Comparison of ENCODE assay signal across 21 mouse cellular contexts in the genomic region with DNA sequence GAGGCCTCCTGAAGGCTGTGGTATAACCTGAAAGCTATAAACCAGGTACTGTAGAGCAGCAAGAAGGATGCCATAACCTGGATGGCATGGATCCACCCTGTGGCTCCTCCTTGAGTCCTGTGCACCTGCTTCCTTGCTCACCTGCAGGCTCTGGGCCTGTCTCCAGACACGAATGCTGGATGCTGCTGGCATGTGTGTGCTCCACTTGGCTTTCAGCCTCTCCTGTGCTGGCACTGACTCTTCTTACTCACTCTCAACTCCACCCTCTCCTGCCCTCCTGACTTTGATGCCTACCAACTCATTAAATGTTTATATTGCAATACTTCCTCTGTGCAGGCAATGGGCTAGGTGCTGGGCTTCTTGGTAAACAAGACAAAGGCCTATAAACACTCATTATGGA. TPM values are rescaled to one million over a fixed set of nuclear protein-coding genes. Genes with fewer than 3 reads are reported as not detected.
DNase-seq lines count a peak whose midpoint lies in the region; TF ChIP-seq lines count a peak whose summit lies in the region.
"Had no signal": no experiment of that assay in that cellular context is flagged by ENCODE, and none has a peak within 500 bp of the region (broad histone marks: within the 10 kb centered on the region; RNA-seq: fewer than 3 reads in every experiment).

No protein-coding gene starts in this region.

- H3K27ac ChIP-seq in liver, adult 2 months (replicated peaks; ENCODE audit: insufficient read depth, low read depth, low read length), result no peak overlapping the region
- H3K27ac ChIP-seq: embryonic facial prominence, embryonic 15.5 days; kidney, embryonic 15.5 days; limb, embryonic 15.5 days; midbrain, embryonic 10.5 days; stomach, postnatal 0 days had no signal

- peak; percentile 15 for DNase-seq in adrenal gland, postnatal 25 days
- DNase-seq in adrenal gland, adult 2 months, result no peak
- DNase-seq in liver, adult 2 months (ENCODE audit: extremely low read depth, low read depth, low spot score), result peak; percentile 4
- DNase-seq in liver, result no peak
- DNase-seq in cerebellum, adult 9-10 months, result peak; percentile 90
- peak; percentile 67 for DNase-seq in gonadal fat pad, adult 2 months (ENCODE audit: low read depth)
- no peak for DNase-seq in c-Kit-positive CD71-positive TER-119-positive erythroid progenitor cells, embryonic 14.5 days (ENCODE audit: low spot score)
- no peak for DNase-seq in retina, embryonic 14.5 days (ENCODE audit: low spot score)
- DNase-seq: forebrain, postnatal 0 days; gastrocnemius, postnatal 14 days; kidney, adult 11 months; kidney, postnatal 4 days; layer of hippocampus, adult 9-11 months; right cerebral cortex, adult 18-20 months; thymus, adult 2 months; thymus, postnatal 4 days had no signal

- no peak for TF ChIP-seq POLR2A in liver, adult 2 months (IDR thresholded peaks at IDR 0.05; ENCODE audit: extremely low read depth, insufficient read depth, low read length)

- H3K4me1 ChIP-seq in liver, adult 2 months (ENCODE audit: control insufficient read depth, insufficient read depth, low read length), result no peaks in the 10 kb centered on the region
- H3K4me1 ChIP-seq: kidney, embryonic 15.5 days; limb, embryonic 15.5 days; midbrain, embryonic 10.5 days had no signal

- no peaks in the 10 kb centered on the region for H3K36me3 ChIP-seq in liver, adult 2 months (ENCODE audit: control insufficient read depth, insufficient read depth, low read length)
- H3K36me3 ChIP-seq: embryonic facial prominence, embryonic 15.5 days; kidney, embryonic 15.5 days; limb, embryonic 15.5 days; midbrain, embryonic 10.5 days had no signal

- no peaks in the 10 kb centered on the region for H3K27me3 ChIP-seq in liver, adult 2 months (ENCODE audit: control insufficient read depth, insufficient read depth, low read length)
- H3K27me3 ChIP-seq: embryonic facial prominence, embryonic 15.5 days; kidney, embryonic 15.5 days; limb, embryonic 15.5 days had no signal

- no peaks in the 10 kb centered on the region for H3K79me2 ChIP-seq in liver, adult 2 months (ENCODE audit: control insufficient read depth, insufficient read depth, low read length)

- H3K9ac ChIP-seq in liver, adult 2 months (ENCODE audit: low read depth, low read length), result no peak overlapping the region
- H3K9ac ChIP-seq: embryonic facial prominence, embryonic 15.5 days; forebrain, postnatal 0 days; kidney, embryonic 15.5 days; limb, embryonic 15.5 days had no signal

- H3K4me3 ChIP-seq in liver, adult 2 months (ENCODE audit: insufficient read depth, low read depth, low read length), result no peak overlapping the region
- H3K4me3 ChIP-seq: embryonic facial prominence, embryonic 15.5 days; kidney, embryonic 15.5 days; limb, embryonic 15.5 days; midbrain, embryonic 10.5 days had no signal

- WGBS in liver, adult 2 months, result 13% methylated on average over 1 of the region's 1 CpGs

- TF ChIP-seq CTCF in liver, adult 2 months (IDR thresholded peaks at IDR 0.05; ENCODE audit: low read depth, low read length), result no peak

RNA-seq across cellular contexts. Expression of a gene that starts 43.3 kb away (rescaled TPM):
- total RNA-seq in adrenal gland, postnatal 25 days (2021), result 107 and 112 TPM in 2 replicates
- total RNA-seq in adrenal gland, adult 2 months (2021), result 100 to 1,000 TPM; 125 to 137 TPM
- polyA plus RNA-seq in adrenal gland, adult 2 months (2012; rRNA removed), result 34.8 and 35.8 TPM in 2 replicates
- 130 and 134 TPM in 2 replicates for total RNA-seq in liver, adult 2 months (2014; rRNA removed)
- polyA plus RNA-seq in liver, adult 2 months (2012; rRNA removed), result 77.2 and 94.2 TPM in 2 replicates
- 98.0 and 128 TPM in 2 replicates for polyA plus RNA-seq in gonadal fat pad, adult 2 months (2012; rRNA removed)

Comparison
In these comparisons a context has a peak if more than half of its experiments do, and no peak if none do; other contexts are left out.
1. DNase-seq: peak in adrenal gland, postnatal 25 days (single experiment), liver, adult 2 months (single experiment), cerebellum, adult 9-10 months (single experiment) and gonadal fat pad, adult 2 months (single experiment); none in adrenal gland, adult 2 months (single experiment), liver (single experiment), c-Kit-positive CD71-positive TER-119-positive erythroid progenitor cells, embryonic 14.5 days (single experiment) and retina, embryonic 14.5 days (single experiment).